Mouse (Mus musculus) spleen, adult 2 months (tissue): ENCODE measurements around the gene Tcl1b2. TPM values are rescaled to one million over a fixed set of nuclear protein-coding genes. Genes with fewer than 3 reads are reported as not detected.
"Not testable (repeated sequence)": the region's sequence is repeated elsewhere in the genome, so short reads cannot be mapped to it uniquely, and the experiment has no call there.

Experiments
- DNase-seq, 2 experiments: peaks; one replicate each; pipeline versions ENCODE4 v3.0.0 to v3.0.0-alpha.2; 2012 to 2021; ENCODE audit warnings: low spot score in 2 of 2, low read depth in 1 of 2
- H3K27ac ChIP-seq: fragments of 200-500 bp; 2 replicates; pipeline ENCODE4 v1.5.1; 2012; ENCODE audit warnings: low read length, inconsistent platforms; ENCODE audit not compliant: insufficient read depth
- H3K27me3 ChIP-seq: fragments of 200-500 bp; 2 replicates; pipeline ENCODE4 v1.6.1; 2012; ENCODE audit warnings: mild to moderate bottlenecking, moderate library complexity, low read length, inconsistent platforms; ENCODE audit not compliant: control insufficient read depth, insufficient read depth
- H3K36me3 ChIP-seq: fragments of 200-500 bp; 2 replicates; pipeline ENCODE4 v1.6.1; 2012; ENCODE audit warnings: mild to moderate bottlenecking, low read length, inconsistent platforms; ENCODE audit not compliant: control insufficient read depth, insufficient read depth
- H3K4me1 ChIP-seq: fragments of 200-500 bp; 2 replicates; pipeline ENCODE4 v1.6.1; 2011; ENCODE audit warnings: inconsistent platforms; ENCODE audit not compliant: control insufficient read depth, insufficient read depth, insufficient read length
- H3K4me3 ChIP-seq: fragments of 200-500 bp; 2 replicates; pipeline ENCODE4 v1.5.1; 2011; ENCODE audit warnings: mild to moderate bottlenecking, inconsistent platforms; ENCODE audit not compliant: insufficient read depth, insufficient read length; ENCODE audit errors: extremely low read depth
- CTCF ChIP-seq: fragments of 200-500 bp; IDR thresholded peaks from 2 replicates; pipeline ENCODE4 v1.5.1; 2011; ENCODE audit warnings: mild to moderate bottlenecking, inconsistent platforms; ENCODE audit not compliant: insufficient read depth, insufficient read length, insufficient replicate concordance; ENCODE audit errors: extremely low read depth
- POLR2A ChIP-seq: fragments of 200-500 bp; IDR thresholded peaks from 2 replicates; pipeline ENCODE4 v1.6.1; 2011; ENCODE audit warnings: low read depth, low read length, inconsistent platforms
- WGBS: fragments of 180-500 bp; shearing (Covaris S2); methylation state at CpG from one replicate; pipeline ENCODE4 v1.1.7; 2018; 5-methylcytosine and 5-hydroxymethylcytosine counted together
- polyA plus RNA-seq: library from polyadenylated mRNA; depleted of rRNA; stranded (reverse); fragments of >200 nt; gene quantifications from 2 replicates; pipeline ENCODE4 v1.2.3, GENCODE M21; 2012

Tcl1b2 gene
- polyA plus RNA-seq, 1 experiment: not detected

GRCm38 (mm10) chr12:105143096-105143495 lies 2.7 kb upstream of the Tcl1b2 start:
- Histone ChIP-seq H3K4me3 (no peak overlapping the region), H3K36me3 (no peaks in the 10 kb centered on the region), H3K27me3 (no peaks in the 10 kb centered on the region), H3K27ac (no peak overlapping the region), H3K4me1 (no peaks in the 10 kb centered on the region)
- DNase-seq: no peak
- TF ChIP-seq POLR2A (no peak), CTCF (no peak)
- WGBS: 92% methylated on average over 3 of the region's 3 CpGs

- not testable (repeated sequence) for H3K4me1 ChIP-seq, H3K27me3 ChIP-seq, H3K4me3 ChIP-seq, H3K36me3 ChIP-seq, H3K27ac ChIP-seq, DNase-seq
- 38% methylated on average over 1 of the region's 1 CpGs for WGBS
These were observed 886 bp upstream of the Tcl1b2 start for GRCm38 (mm10) chr12:105144928-105145327.

GRCm38 (mm10) chr12:105155286-105155685 lies 9.5 kb downstream of the Tcl1b2 start:
- H3K4me1 ChIP-seq, H3K36me3 ChIP-seq, H3K4me3 ChIP-seq, H3K27ac ChIP-seq, DNase-seq, H3K27me3 ChIP-seq: not testable (repeated sequence)
- 59% methylated on average over 4 of the region's 4 CpGs for WGBS

- TF ChIP-seq CTCF (no peak), POLR2A (no peak)
These were observed 13.0 kb downstream of the Tcl1b2 start for GRCm38 (mm10) chr12:105158842-105159241.

GRCm38 (mm10) chr12:105159390-105159789 lies 13.6 kb downstream of the Tcl1b2 start, which contains the start of gene Tcl1b1:
Gene Tcl1b1, plus strand, starts transcription at chr12:105159690.
- no peak for DNase-seq
- H3K4me3 ChIP-seq: no peak within 1 kb of the TSS
- WGBS: 55% methylated on average over 4 of the region's 4 CpGs
- H3K27me3 ChIP-seq: no peaks in the 10 kb centered on the region
- H3K27ac ChIP-seq: no peak within 1 kb of the TSS
- TF ChIP-seq POLR2A: no peak
- no peak for TF ChIP-seq CTCF
- no peaks in the 10 kb centered on the region for H3K36me3 ChIP-seq
- no peaks in the 10 kb centered on the region for H3K4me1 ChIP-seq

More at GRCm38 (mm10) chr12:105158842-105159241, 13.0 kb downstream of the Tcl1b2 start:
- H3K27ac ChIP-seq: no peak overlapping the region
- no peak for DNase-seq
- H3K4me3 ChIP-seq: no peak overlapping the region
- H3K36me3 ChIP-seq: no peaks in the 10 kb centered on the region
- H3K4me1 ChIP-seq: no peaks in the 10 kb centered on the region
- H3K27me3 ChIP-seq: no peaks in the 10 kb centered on the region
- WGBS: 17% methylated on average over 6 of the region's 6 CpGs

GRCm38 (mm10) chr12:105166734-105167133 lies 20.9 kb downstream of the Tcl1b2 start:
- no peak for DNase-seq

GRCm38 (mm10) chr12:105173366-105173765 lies 27.6 kb downstream of the Tcl1b2 start:
- Histone ChIP-seq H3K4me3 (no peak overlapping the region), H3K4me1 (no peaks in the 10 kb centered on the region), H3K27me3 (no peaks in the 10 kb centered on the region), H3K36me3 (no peaks in the 10 kb centered on the region), H3K27ac (no peak overlapping the region)
- no peak for TF ChIP-seq POLR2A
- TF ChIP-seq CTCF: no peak
- DNase-seq: no peak
- WGBS: 95% methylated on average over 2 of the region's 2 CpGs

More at GRCm38 (mm10) chr12:105166734-105167133, 20.9 kb downstream of the Tcl1b2 start:
- Histone ChIP-seq H3K27ac (no peak overlapping the region), H3K4me3 (no peak overlapping the region), H3K4me1 (no peaks in the 10 kb centered on the region), H3K27me3 (no peaks in the 10 kb centered on the region), H3K36me3 (no peaks in the 10 kb centered on the region)
- WGBS: 28% methylated on average over 3 of the region's 3 CpGs
- TF ChIP-seq POLR2A (no peak), CTCF (no peak)

- peak in 1 of 2 experiments; percentile 34 for DNase-seq
- 21% methylated on average over 2 of the region's 2 CpGs for WGBS
These were observed 28.5 kb downstream of the Tcl1b2 start for GRCm38 (mm10) chr12:105174318-105174717.

GRCm38 (mm10) chr12:105176044-105176443 lies 30.2 kb downstream of the Tcl1b2 start, which contains the start of gene Tcl1b5:
Gene Tcl1b5, plus strand, starts transcription at chr12:105176344.
- H3K27ac ChIP-seq, H3K4me3 ChIP-seq, H3K4me1 ChIP-seq, DNase-seq, H3K27me3 ChIP-seq, H3K36me3 ChIP-seq: not testable (repeated sequence)
- whole genome bisulfite sequencing: 74% methylated on average over 3 of the region's 3 CpGs

More at GRCm38 (mm10) chr12:105174318-105174717, 28.5 kb downstream of the Tcl1b2 start:
- H3K4me1 ChIP-seq, H3K27me3 ChIP-seq, H3K36me3 ChIP-seq, H3K27ac ChIP-seq, H3K4me3 ChIP-seq: not testable (repeated sequence)

- not testable (repeated sequence) for H3K27me3 ChIP-seq, H3K4me3 ChIP-seq, H3K4me1 ChIP-seq, H3K27ac ChIP-seq, DNase-seq, H3K36me3 ChIP-seq
- WGBS: 8% methylated on average over 4 of the region's 4 CpGs
These were observed 35.3 kb downstream of the Tcl1b2 start for GRCm38 (mm10) chr12:105181040-105181644.
